Mouse (Mus musculus): ENCODE results near the gene Spaca3. TPM values are rescaled to one million over a fixed set of nuclear protein-coding genes. Genes with fewer than 3 reads are reported as not detected.
A peak's percentile ranks its signal among the peaks of the same experiment; 100 is the strongest.

The Spaca3 gene
- polyA plus RNA-seq, 1 experiment from 2014 or later, result not detected

DNA sequence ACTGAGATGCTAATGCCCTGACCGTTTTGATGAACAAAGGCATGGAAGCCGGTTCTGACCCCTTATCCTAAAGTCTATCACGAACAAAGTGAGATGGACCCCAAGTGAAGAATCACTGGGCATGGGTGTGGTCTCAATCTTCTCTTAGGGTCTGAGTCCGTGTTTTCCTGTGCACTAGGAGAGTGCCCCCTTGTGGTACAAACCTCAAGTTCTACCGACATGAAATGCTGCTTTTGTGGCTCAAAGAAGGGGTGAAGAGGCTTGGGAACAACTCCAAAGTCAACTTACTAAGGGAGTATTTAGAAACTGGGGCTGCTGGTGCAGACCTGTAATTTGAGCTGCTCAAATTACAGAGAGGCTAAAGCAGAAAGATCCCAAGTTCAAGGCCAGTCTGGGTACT, 6.3 kb upstream of the Spaca3 start:
- WGBS, result 40% methylated on average over 5 of the region's 5 CpGs
- no peak overlapping the region for H3K4me2 ChIP-seq (replicated peaks; ENCODE audit: low read depth, low read length)
- no peak overlapping the region for H3K9ac ChIP-seq (ENCODE audit: low read depth, low read length)
- H3K27ac ChIP-seq (ENCODE audit: low read depth, low read length), result no peak overlapping the region
- ATAC-seq (ENCODE audit: low FRiP score, low TSS enrichment), result no peak
- no peaks in the 10 kb centered on the region for H3K9me3 ChIP-seq (ENCODE audit: control insufficient read depth, low read length)
- no peak overlapping the region for H3K4me3 ChIP-seq (ENCODE audit: low read length)
- H3K36me3 ChIP-seq (ENCODE audit: control insufficient read depth, insufficient read depth, low read length), result no peaks in the 10 kb centered on the region
- H3K27me3 ChIP-seq (ENCODE audit: control insufficient read depth, insufficient read depth, low read length), result peaks cover 3% of the 10 kb centered on the region; the same call in 1 of the 2 replicates
- H3K4me1 ChIP-seq (ENCODE audit: control insufficient read depth, insufficient read depth, low read length), result no peaks in the 10 kb centered on the region

GRCm38 (mm10) chr11:80853014-80853413, 5.2 kb upstream of the Spaca3 start:
- no peak overlapping the region for H3K4me3 ChIP-seq (ENCODE audit: low read length)
- no peak overlapping the region for H3K4me2 ChIP-seq (replicated peaks; ENCODE audit: low read depth, low read length)
- no peak for ATAC-seq (ENCODE audit: low FRiP score, low TSS enrichment)
- H3K27me3 ChIP-seq (ENCODE audit: control insufficient read depth, insufficient read depth, low read length), result peaks cover 3% of the 10 kb centered on the region; the same call in 1 of the 2 replicates
- H3K9me3 ChIP-seq (ENCODE audit: control insufficient read depth, low read length), result no peaks in the 10 kb centered on the region
- no peak overlapping the region for H3K9ac ChIP-seq (ENCODE audit: low read depth, low read length)
- H3K4me1 ChIP-seq (ENCODE audit: control insufficient read depth, insufficient read depth, low read length), result no peaks in the 10 kb centered on the region
- H3K27ac ChIP-seq (ENCODE audit: low read depth, low read length), result no peak overlapping the region
- 67% methylated on average over 3 of the region's 3 CpGs for WGBS
- no peaks in the 10 kb centered on the region for H3K36me3 ChIP-seq (ENCODE audit: control insufficient read depth, insufficient read depth, low read length)

DNA sequence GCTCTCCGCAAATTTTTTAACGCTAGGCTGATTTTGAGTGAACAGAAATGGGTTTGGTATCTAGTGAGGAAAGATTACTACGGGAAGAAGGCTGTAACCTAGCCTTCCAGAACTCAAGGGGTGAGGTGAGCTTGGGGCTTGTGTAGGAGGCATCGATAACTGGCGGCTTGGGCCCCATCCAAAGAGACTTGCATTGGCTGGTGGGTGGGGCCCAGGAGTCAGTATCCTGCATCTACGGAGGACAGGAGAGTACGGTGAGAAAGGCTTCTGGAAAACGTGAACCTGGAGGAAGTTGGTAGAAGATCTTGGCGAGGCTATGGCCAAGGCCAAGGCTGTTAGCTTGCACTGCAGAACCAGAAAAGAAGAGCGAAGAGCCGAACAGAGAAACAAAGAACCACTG, 3.7 kb upstream of the Spaca3 start:
- no peak overlapping the region for H3K4me3 ChIP-seq (ENCODE audit: low read length)
- H3K27me3 ChIP-seq (ENCODE audit: control insufficient read depth, insufficient read depth, low read length), result peaks cover 3% of the 10 kb centered on the region; the same call in 1 of the 2 replicates
- H3K27ac ChIP-seq (ENCODE audit: low read depth, low read length), result no peak overlapping the region
- no peaks in the 10 kb centered on the region for H3K36me3 ChIP-seq (ENCODE audit: control insufficient read depth, insufficient read depth, low read length)
- H3K4me1 ChIP-seq (ENCODE audit: control insufficient read depth, insufficient read depth, low read length), result no peaks in the 10 kb centered on the region
- no peak overlapping the region for H3K9ac ChIP-seq (ENCODE audit: low read depth, low read length)
- no peak overlapping the region for H3K4me2 ChIP-seq (replicated peaks; ENCODE audit: low read depth, low read length)
- 81% methylated on average over 11 of the region's 11 CpGs for WGBS
- ATAC-seq (ENCODE audit: low FRiP score, low TSS enrichment), result no peak
- H3K9me3 ChIP-seq (ENCODE audit: control insufficient read depth, low read length), result no peaks in the 10 kb centered on the region

- Histone ChIP-seq H3K9ac (ENCODE audit: low read depth, low read length) (no peak overlapping the region), H3K27me3 (ENCODE audit: control insufficient read depth, insufficient read depth, low read length) (peaks cover 3% of the 10 kb centered on the region; the same call in 1 of the 2 replicates), H3K27ac (ENCODE audit: low read depth, low read length) (no peak overlapping the region), H3K4me3 (ENCODE audit: low read length) (no peak overlapping the region), H3K4me2 (replicated peaks; ENCODE audit: low read depth, low read length) (no peak overlapping the region), H3K9me3 (ENCODE audit: control insufficient read depth, low read length) (no peaks in the 10 kb centered on the region), H3K36me3 (ENCODE audit: control insufficient read depth, insufficient read depth, low read length) (no peaks in the 10 kb centered on the region), H3K4me1 (ENCODE audit: control insufficient read depth, insufficient read depth, low read length) (no peaks in the 10 kb centered on the region)
- WGBS, result 45% methylated on average over 7 of the region's 7 CpGs
- ATAC-seq (ENCODE audit: low FRiP score, low TSS enrichment), result no peak
These were observed 3.3 kb upstream of the Spaca3 start for GRCm38 (mm10) chr11:80854908-80855307.

DNA sequence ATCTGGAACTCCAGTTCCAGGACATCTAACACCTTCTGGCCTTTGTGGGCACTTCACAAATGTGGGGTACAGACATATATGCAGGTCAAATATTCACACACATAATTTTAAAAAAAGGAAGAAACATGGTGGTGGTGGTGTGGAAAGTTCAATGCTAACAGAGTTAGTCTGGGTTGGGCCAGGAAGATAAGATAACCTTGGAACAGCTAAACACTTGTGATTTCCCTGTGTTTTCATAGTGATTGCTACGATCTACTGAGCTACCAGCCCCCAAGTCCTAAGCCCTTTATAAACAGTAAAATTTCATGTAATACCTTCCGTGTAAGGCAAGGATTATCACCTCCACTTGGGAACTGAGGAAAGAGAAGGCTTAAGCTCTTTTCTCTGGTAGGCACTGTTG, 1.3 kb upstream of the Spaca3 start:
- Histone ChIP-seq H3K27me3 (ENCODE audit: control insufficient read depth, insufficient read depth, low read length) (peaks cover 3% of the 10 kb centered on the region; the same call in 1 of the 2 replicates), H3K27ac (ENCODE audit: low read depth, low read length) (no peak overlapping the region), H3K36me3 (ENCODE audit: control insufficient read depth, insufficient read depth, low read length) (no peaks in the 10 kb centered on the region), H3K4me1 (ENCODE audit: control insufficient read depth, insufficient read depth, low read length) (no peaks in the 10 kb centered on the region), H3K9me3 (ENCODE audit: control insufficient read depth, low read length) (no peaks in the 10 kb centered on the region), H3K4me2 (replicated peaks; ENCODE audit: low read depth, low read length) (no peak overlapping the region), H3K4me3 (ENCODE audit: low read length) (no peak overlapping the region), H3K9ac (ENCODE audit: low read depth, low read length) (no peak overlapping the region)
- no peak for ATAC-seq (ENCODE audit: low FRiP score, low TSS enrichment)
- WGBS, result 82% methylated on average over 2 of the region's 2 CpGs

DNA sequence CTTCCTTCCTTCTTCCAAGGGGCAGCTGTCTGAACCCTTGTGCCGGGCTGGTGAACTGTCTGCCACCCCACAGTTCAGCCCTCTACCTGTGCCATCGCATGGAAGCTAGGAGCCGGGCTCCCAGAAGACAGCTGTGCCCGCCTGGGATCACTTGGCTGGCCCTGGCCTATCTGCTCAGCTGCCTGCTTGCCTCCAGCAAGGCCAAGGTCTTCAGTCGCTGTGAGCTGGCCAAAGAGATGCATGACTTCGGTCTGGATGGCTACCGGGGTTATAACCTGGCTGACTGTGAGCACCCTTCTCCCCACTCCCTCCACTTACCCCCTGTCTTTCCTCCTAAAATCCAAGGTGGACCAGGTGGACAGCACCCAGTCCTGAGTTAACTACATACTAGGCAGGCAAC, 4.8 kb downstream of the Spaca3 start:
- Histone ChIP-seq H3K4me2 (replicated peaks; ENCODE audit: low read depth, low read length) (no peak overlapping the region), H3K27me3 (ENCODE audit: control insufficient read depth, insufficient read depth, low read length) (no peaks in the 10 kb centered on the region), H3K9ac (ENCODE audit: low read depth, low read length) (no peak overlapping the region), H3K36me3 (ENCODE audit: control insufficient read depth, insufficient read depth, low read length) (no peaks in the 10 kb centered on the region), H3K4me3 (ENCODE audit: low read length) (no peak overlapping the region), H3K27ac (ENCODE audit: low read depth, low read length) (no peak overlapping the region), H3K9me3 (ENCODE audit: control insufficient read depth, low read length) (no peaks in the 10 kb centered on the region), H3K4me1 (ENCODE audit: control insufficient read depth, insufficient read depth, low read length) (no peaks in the 10 kb centered on the region)
- WGBS, result 96% methylated on average over 7 of the region's 7 CpGs
- no peak for ATAC-seq (ENCODE audit: low FRiP score, low TSS enrichment)

DNA sequence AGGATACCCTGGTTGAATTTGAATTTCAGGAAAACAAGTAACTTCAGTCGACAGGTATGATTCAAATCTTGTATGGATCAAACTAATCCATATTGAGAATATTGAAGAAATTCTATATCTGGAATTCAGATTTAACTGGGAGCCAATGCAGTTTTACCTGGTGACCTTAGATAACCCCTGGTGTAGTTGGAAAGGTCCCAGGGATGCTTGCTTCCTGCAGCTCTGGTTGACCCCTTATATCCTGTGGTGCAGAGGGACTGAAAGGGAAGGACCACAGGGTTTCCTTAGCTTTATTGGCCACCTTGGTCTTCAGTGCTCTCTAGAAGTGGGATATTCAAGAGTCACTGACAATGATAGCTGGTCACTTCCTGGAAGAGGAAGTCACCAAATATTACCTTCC, 9.9 kb downstream of the Spaca3 start:
- Histone ChIP-seq H3K36me3 (ENCODE audit: control insufficient read depth, insufficient read depth, low read length) (no peaks in the 10 kb centered on the region), H3K4me3 (ENCODE audit: low read length) (no peak overlapping the region), H3K27ac (ENCODE audit: low read depth, low read length) (no peak overlapping the region), H3K4me2 (replicated peaks; ENCODE audit: low read depth, low read length) (no peak overlapping the region), H3K4me1 (ENCODE audit: control insufficient read depth, insufficient read depth, low read length) (no peaks in the 10 kb centered on the region), H3K27me3 (ENCODE audit: control insufficient read depth, insufficient read depth, low read length) (no peaks in the 10 kb centered on the region), H3K9me3 (ENCODE audit: control insufficient read depth, low read length) (no peaks in the 10 kb centered on the region), H3K9ac (ENCODE audit: low read depth, low read length) (no peak overlapping the region)
- 95% methylated on average over 1 of the region's 1 CpGs for WGBS
- ATAC-seq (ENCODE audit: low FRiP score, low TSS enrichment), result no peak

DNA sequence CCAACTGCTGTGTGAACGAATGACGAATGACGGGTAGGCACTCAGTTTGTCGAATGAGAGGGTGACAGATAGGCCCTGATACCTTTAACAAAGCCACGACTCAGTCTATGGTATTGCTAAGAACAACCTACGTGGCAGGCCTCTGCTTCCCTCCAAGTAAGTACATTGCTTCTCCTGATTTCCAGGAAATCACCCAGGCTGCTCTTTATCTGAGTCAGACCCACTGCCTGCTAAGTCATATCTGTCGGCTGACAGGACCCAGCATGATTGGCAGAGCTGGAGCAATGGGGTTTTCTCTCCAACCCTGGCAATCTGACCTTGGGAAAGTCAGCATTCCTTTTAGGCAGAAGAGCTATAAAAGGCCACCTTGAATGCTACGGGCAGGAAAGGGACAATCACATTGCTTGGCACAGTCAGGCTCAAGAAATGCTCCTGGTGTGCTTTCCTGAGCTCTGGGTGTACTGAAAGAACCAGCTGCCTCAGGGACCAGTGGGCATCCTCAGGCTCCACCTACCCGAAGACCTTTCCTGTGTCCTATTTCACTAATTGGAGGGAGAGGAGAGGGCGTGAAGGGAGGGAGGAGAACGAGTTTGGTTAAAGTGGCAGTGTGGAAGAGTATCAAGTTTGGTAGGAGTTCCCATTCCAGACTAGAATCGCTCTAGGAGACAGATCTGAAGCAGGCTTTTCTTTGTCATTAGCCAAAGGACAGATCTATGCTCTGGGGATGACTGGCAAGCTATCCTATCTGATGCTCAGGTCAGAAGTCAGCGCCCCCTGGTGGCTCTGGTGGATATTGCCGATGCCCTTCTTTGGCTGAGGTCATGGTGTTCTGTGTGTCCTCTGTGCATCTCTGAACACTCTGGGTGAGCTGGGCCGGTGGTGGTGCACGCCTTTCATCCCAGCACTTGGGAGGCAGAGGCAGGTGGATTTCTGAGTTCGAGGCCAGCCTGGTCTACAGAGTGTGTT, 14.6 kb downstream of the Spaca3 start:
- H3K27me3 ChIP-seq (ENCODE audit: control insufficient read depth, insufficient read depth, low read length), result no peaks in the 10 kb centered on the region
- H3K9ac ChIP-seq (ENCODE audit: low read depth, low read length), result no peak overlapping the region
- no peaks in the 10 kb centered on the region for H3K9me3 ChIP-seq (ENCODE audit: control insufficient read depth, low read length)
- 63% methylated on average over 17 of the region's 17 CpGs for WGBS
- H3K4me3 ChIP-seq (ENCODE audit: low read length), result no peak overlapping the region
- no peaks in the 10 kb centered on the region for H3K36me3 ChIP-seq (ENCODE audit: control insufficient read depth, insufficient read depth, low read length)
- no peak overlapping the region for H3K4me2 ChIP-seq (replicated peaks; ENCODE audit: low read depth, low read length)
- H3K4me1 ChIP-seq (ENCODE audit: control insufficient read depth, insufficient read depth, low read length), result peaks cover 11% of the 10 kb centered on the region
- ATAC-seq (ENCODE audit: low FRiP score, low TSS enrichment), result no peak
- H3K27ac ChIP-seq (ENCODE audit: low read depth, low read length), result no peak overlapping the region

GRCm38 (mm10) chr11:80877131-80877651, 19.0 kb downstream of the Spaca3 start:
- 17% methylated on average over 11 of the region's 11 CpGs for WGBS

More at GRCm38 (mm10) chr11:80877131-80877651, 19.0 kb downstream of the Spaca3 start:
- H3K36me3 ChIP-seq (ENCODE audit: control insufficient read depth, insufficient read depth, low read length), result no peaks in the 10 kb centered on the region
- H3K27ac ChIP-seq (ENCODE audit: low read depth, low read length), result peak overlapping the region; percentile 77
- peak; percentile 93 for ATAC-seq (ENCODE audit: low FRiP score, low TSS enrichment)
- H3K4me1 ChIP-seq (ENCODE audit: control insufficient read depth, insufficient read depth, low read length), result peaks cover 11% of the 10 kb centered on the region
- no peak overlapping the region for H3K4me2 ChIP-seq (replicated peaks; ENCODE audit: low read depth, low read length)
- H3K9ac ChIP-seq (ENCODE audit: low read depth, low read length), result no peak overlapping the region
- no peaks in the 10 kb centered on the region for H3K9me3 ChIP-seq (ENCODE audit: control insufficient read depth, low read length)
- no peaks in the 10 kb centered on the region for H3K27me3 ChIP-seq (ENCODE audit: control insufficient read depth, insufficient read depth, low read length)
- no peak overlapping the region for H3K4me3 ChIP-seq (ENCODE audit: low read length)

Measured in kidney, embryonic 14.5 days (tissue).